Mouse (Mus musculus) brain, embryonic 14.5 days (tissue): ENCODE measurements at regions not wholly inside any gene's neighbourhood (a gene's known extent, or its start where the extent isn't known, plus 50 kb on each side); places are given as distances from the start of the nearest gene placed in this dataset.

Experiments used
- DNase-seq: peaks from one replicate; pipeline ENCODE4 v3.0.0-alpha.2; 2011; ENCODE audit warnings: low read depth
- CTCF ChIP-seq: fragments of 200-500 bp; IDR thresholded peaks from 2 replicates; pipeline ENCODE4 v1.5.1; 2012; ENCODE audit warnings: inconsistent platforms, mild to moderate bottlenecking, moderate library complexity, borderline replicate concordance; ENCODE audit not compliant: insufficient read depth, insufficient read length; ENCODE audit errors: extremely low read depth
- POLR2A ChIP-seq: fragments of 200-500 bp; IDR thresholded peaks from 2 replicates; pipeline ENCODE4 v1.6.1; 2012; ENCODE audit warnings: mild to moderate bottlenecking, inconsistent platforms, borderline replicate concordance; ENCODE audit not compliant: poor library complexity, insufficient read depth, insufficient read length, severe bottlenecking; ENCODE audit errors: extremely low read depth

DNA sequence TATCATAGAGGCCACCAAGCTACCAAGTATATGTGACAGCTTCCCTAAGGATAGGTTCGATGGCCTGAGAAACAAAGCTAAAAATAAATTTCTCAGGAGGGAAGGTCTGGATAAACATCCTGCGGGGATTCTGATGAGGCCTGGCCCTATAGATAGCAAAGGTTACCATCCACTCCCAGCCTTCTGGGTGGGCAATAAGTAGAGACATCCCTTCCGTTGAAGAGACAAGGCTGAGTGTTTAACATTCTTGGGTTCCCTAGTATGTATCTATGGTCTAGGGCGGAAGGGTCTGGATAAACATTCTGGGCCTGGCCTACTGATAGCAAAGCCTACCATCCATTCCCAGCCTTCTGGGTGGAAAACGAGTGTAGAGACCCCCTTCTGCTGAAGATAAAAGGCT, 180.5 kb upstream of the Dlk1 start:
- DNase-seq, result no peak
- TF ChIP-seq CTCF (no peak), POLR2A (no peak)

- DNase-seq, result peak; percentile 28
- TF ChIP-seq POLR2A, result no peak
- peak; percentile 48; the same call in 1 of the 2 replicates for TF ChIP-seq CTCF
Observed at GRCm38 (mm10) chr12:109314850-109315249, 137.8 kb upstream of the Dlk1 start.

DNA sequence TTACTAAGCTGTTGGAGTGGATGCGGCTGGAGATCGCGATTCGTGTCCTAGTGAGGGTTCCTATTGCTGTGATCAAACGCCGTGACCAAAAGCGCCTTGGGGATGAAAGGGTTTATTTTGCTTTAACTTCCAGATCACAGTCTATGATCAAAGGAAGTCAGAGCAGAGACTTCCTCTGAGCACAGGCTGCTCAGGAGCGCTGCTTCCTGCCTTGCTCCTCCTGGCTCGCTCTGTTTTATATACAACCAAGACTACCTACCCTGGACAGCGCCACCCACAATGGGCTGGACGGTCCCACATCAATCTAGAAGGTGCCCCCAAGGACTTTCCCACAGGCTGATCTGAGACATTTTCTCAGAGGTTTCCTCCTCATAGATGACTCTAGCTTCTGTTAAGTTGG, 126.6 kb upstream of the Dlk1 start:
- DNase-seq, result peak; percentile 14
- TF ChIP-seq CTCF, result no peak
- TF ChIP-seq POLR2A, result no peak

- TF ChIP-seq CTCF, result no peak
- no peak for TF ChIP-seq POLR2A
- DNase-seq, result no peak
Observed at GRCm38 (mm10) chr12:109371327-109371726, 81.3 kb upstream of the Dlk1 start.

GRCm38 (mm10) chr12:109385794-109386193, 66.8 kb upstream of the Dlk1 start:
- TF ChIP-seq CTCF, result no peak
- TF ChIP-seq POLR2A, result no peak
- no peak for DNase-seq

- no peak for TF ChIP-seq CTCF
- TF ChIP-seq POLR2A, result no peak
- DNase-seq, result no peak
Observed at GRCm38 (mm10) chr12:109388791-109389190, 63.8 kb upstream of the Dlk1 start.

DNA sequence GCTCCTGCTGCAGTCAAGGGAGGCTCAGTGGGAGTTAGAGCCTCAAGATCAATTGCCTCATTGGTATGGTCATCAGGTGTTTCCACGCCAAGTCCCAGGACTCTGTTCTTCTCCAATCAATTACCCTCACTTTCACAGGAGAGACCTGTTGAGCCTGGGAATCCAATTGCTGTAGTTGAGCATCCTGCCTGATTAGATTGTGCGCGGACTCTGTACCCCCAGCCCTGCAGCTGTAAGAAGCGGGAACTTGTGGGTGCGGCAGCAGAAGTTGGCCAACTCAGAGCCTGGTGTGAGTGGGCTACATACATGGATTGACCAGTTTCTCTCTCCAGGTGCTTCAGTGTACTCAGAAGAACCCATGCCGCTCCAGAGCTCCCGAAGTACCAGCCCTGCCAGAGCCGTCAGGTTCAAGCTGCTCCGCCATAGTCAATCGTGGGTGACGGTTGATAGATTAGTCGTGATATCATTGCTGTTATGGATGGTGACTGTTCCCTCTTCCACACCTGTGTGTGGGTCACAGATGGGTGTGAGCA, 62.2 kb upstream of the Dlk1 start:
- DNase-seq, result no peak
- TF ChIP-seq CTCF (no peak), POLR2A (no peak)

DNA sequence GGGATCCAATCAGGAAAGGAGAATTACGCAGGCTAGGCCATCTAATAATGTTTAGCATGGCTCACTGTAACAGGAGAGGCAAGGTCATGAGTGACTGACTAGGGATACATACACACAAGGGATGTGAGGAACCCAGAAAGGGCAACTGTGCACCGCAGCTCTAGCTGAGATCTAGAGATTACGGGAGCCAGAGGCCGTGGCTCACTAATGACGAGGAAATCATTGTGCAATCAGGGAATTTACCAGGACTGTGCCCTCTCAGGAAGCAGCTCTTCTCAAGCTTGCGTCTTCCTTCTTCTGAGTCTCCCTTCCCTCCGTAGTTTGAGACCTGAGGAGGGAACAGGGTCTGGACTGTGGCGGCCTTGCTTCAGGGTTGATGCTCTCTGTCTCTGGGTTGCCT, 61.6 kb upstream of the Dlk1 start:
- DNase-seq, result no peak
- TF ChIP-seq POLR2A (no peak), CTCF (no peak)

- DNase-seq, result peak; percentile 80
- no peak for TF ChIP-seq CTCF
- TF ChIP-seq POLR2A, result no peak
Observed at GRCm38 (mm10) chr12:109393326-109393725, 59.3 kb upstream of the Dlk1 start.

GRCm38 (mm10) chr12:109393795-109394194, 58.8 kb upstream of the Dlk1 start:
- TF ChIP-seq CTCF, result peak; percentile 81
- no peak for TF ChIP-seq POLR2A
- DNase-seq, result peak; percentile 80

DNA sequence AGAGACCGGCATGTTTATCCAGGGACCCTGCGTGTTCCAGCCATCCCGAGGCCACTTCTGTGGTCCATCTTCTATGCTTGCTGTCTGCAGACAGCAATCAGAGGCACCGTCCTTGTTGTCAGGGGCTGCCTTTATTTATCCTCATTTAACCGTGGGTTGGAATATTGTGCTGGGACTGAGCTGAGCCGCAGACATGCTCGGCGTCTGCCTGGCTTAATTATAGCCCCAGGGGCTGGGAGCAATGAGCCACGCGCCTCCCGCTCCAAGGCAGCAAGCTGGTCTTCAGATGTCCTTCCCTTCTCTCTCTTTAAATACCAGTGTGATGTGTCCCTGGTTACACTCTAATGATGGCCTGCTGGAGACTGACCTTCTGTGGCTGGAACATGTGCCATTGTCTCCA, 58.2 kb upstream of the Dlk1 start:
- TF ChIP-seq CTCF (no peak), POLR2A (no peak)
- peak; percentile 81 for DNase-seq

- no peak for DNase-seq
- TF ChIP-seq CTCF, result no peak
- TF ChIP-seq POLR2A, result no peak
Observed at GRCm38 (mm10) chr12:109396614-109397013, 56.0 kb upstream of the Dlk1 start.

DNA sequence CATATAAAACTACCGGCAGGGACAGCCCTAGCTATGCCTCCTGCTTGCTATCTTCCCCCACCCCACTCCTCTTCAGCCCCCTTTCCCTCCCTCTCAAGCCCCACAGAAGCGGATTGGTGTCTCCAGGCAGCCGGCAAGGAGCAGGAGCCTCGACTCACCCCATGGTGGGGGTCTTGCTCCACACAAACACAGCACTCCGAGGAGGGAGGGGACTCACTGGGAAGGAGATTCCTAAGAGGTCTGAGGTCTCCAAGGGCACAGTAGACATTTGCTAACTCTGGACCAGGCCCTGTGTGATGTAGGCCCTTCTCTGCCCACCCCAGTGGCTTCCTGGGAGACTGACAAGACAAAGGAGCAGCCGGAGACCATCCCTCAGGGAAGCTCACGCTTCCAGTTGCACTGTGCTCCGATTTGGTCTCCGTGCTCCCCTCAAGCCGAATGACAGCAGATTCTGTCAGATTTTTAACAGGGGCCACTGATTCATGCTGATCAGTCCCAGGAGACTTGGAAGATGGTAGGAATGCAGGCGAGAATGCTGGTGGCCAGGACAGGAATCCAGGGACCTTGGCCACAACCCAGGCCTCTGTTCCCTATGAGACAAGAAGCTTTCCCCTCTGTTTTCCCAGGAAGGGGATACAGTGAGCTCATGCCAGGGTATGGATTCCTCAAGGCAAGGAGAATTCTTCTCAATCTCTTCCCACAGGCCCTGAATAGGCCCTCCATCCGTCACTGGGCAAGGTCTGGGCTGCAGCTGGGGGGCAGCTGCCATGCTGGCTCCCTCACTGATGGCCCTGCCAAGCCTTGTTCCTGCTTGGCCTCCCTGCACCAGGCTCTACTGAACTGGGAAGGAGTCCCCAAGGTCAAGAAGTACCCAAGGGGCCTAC, 55.2 kb upstream of the Dlk1 start:
- peak; percentile 33 for DNase-seq

More for the DNA sequence above, 55.2 kb upstream of the Dlk1 start:
- TF ChIP-seq CTCF (peak; percentile 16; the same call in 1 of the 2 replicates), POLR2A (no peak)
